Mouse (Mus musculus): ENCODE results near the gene Frmd5. TPM values are rescaled to one million over a fixed set of nuclear protein-coding genes. Genes with fewer than 3 reads are reported as not detected.

The Frmd5 gene
- polyA plus RNA-seq, 1 experiment from 2014 or later, result 5.4 TPM

Other genes with a start within 250 kb of the Frmd5 start
- 14.0 and 15.1 TPM in 2 replicates for gene Casc4, start 59.9 kb upstream of the Frmd5 start, polyA plus RNA-seq (2016; fragmentation: Nextera tagmentation; extraction: Ambion mirVana)
- 58.4 and 63.5 TPM in 2 replicates for gene Ctdspl2, start 148.9 kb upstream of the Frmd5 start, polyA plus RNA-seq (2016; fragmentation: Nextera tagmentation; extraction: Ambion mirVana)
- 0.29 and 0.40 TPM in 2 replicates for gene Mageb3, start 149.0 kb upstream of the Frmd5 start, polyA plus RNA-seq (2016; fragmentation: Nextera tagmentation; extraction: Ambion mirVana)
- 13.0 and 13.5 TPM in 2 replicates for gene Eif3j1, start 221.5 kb upstream of the Frmd5 start, polyA plus RNA-seq (2016; fragmentation: Nextera tagmentation; extraction: Ambion mirVana)

Data from embryonic facial prominence, embryonic 10.5 days (tissue).